Comparison of ENCODE assay signal across 30 mouse cellular contexts in the genomic region with DNA sequence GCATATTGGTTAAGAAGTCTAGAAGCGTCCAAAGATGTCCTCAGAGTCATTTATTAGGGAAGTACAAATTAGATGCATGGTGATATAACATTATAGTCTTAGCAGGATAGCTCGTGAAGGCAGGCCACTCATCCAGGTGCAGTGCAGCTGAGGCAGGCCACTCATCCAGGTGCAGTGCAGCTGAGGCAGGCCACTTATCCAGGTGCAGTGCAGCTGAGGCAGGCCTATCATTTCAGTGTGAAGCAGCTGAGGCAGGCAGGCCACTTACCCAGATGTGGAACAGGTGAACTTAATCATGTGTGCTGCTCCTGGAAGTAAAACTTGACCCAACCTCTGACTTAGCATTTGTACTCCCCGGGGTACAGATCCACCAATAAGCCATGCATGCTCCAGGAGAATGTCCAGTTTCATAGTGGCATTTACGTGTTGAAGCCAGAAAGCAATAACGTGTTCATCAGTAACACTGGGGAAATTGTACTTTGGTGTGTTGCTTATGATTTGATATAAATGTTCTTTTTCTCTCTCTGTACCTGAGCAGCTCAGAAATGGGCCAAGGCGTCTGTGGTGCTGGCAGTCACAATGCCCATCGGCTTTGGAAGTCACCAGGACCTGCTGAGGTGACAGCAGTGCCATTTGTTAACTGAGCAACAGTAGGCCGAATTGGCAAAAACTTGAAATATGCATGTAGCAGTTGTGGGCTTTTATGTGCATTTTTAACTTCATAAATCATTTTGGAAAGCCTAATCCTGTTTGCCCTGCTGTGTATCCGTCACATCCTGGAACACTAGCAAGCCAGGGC.
DNase-seq lines count a peak whose midpoint lies in the region; ATAC-seq and TF ChIP-seq lines count a peak whose summit lies in the region.
"Had no signal": no experiment of that assay in that cellular context is flagged by ENCODE, and none has a peak within 500 bp of the region (broad histone marks: within the 10 kb centered on the region; RNA-seq: fewer than 3 reads in every experiment).

No protein-coding gene starts in this region.

- peaks cover 16 to 35% of the 10 kb centered on the region in 2 experiments for H3K4me1 ChIP-seq in CH12.LX (ENCODE audit: control insufficient read depth in 1 of 2, insufficient read depth in 2 of 2)
- peaks cover 17% of the 10 kb centered on the region for H3K4me1 ChIP-seq in cerebellum, adult 2 months (ENCODE audit: control insufficient read depth, insufficient read depth, low read length)
- H3K4me1 ChIP-seq in kidney, embryonic 15.5 days: peaks cover 13% of the 10 kb centered on the region; the same call in 1 of the 2 replicates
- H3K4me1 ChIP-seq: heart, embryonic 12.5 days; limb, embryonic 10.5 days; limb, embryonic 15.5 days; liver, embryonic 13.5 days; midbrain, embryonic 12.5 days had no signal

- dilution Hi-C loops in CH12.LX (cut with MboI; ENCODE audit: extremely low pct_ligation_motif_present, extremely low pct_unique_long_range_greater_than_20kb, low sequenced_read_pairs): no loop called here

- no peak overlapping the region for H3K4me3 ChIP-seq in CH12.LX (replicated peaks in 1 of 3; ENCODE audit: low read depth in 2 of 3, low read length in 2 of 3, poor library complexity in 1 of 3)
- no peak overlapping the region for H3K4me3 ChIP-seq in cerebellum, adult 2 months (replicated peaks; ENCODE audit: insufficient read depth, low read depth, low read length)
- no peak overlapping the region for H3K4me3 ChIP-seq in kidney, embryonic 15.5 days (replicated peaks)
- H3K4me3 ChIP-seq: forebrain, embryonic 12.5 days; heart, embryonic 12.5 days; hindbrain, embryonic 13.5 days; limb, embryonic 10.5 days; limb, embryonic 15.5 days; liver, embryonic 13.5 days; megakaryocyte, embryonic 14.5 days; midbrain, embryonic 12.5 days; stomach, embryonic 15.5 days had no signal

- H3K9ac ChIP-seq in CH12.LX (ENCODE audit: insufficient read depth, low read depth): no peak overlapping the region
- H3K9ac ChIP-seq in kidney, embryonic 15.5 days: no peak overlapping the region
- H3K9ac ChIP-seq: forebrain, embryonic 12.5 days; forebrain, postnatal 0 days; heart, embryonic 12.5 days; hindbrain, embryonic 13.5 days; limb, embryonic 15.5 days; liver, embryonic 13.5 days; midbrain, embryonic 12.5 days; stomach, embryonic 15.5 days had no signal

- no peak for TF ChIP-seq RAD21 in CH12.LX (IDR thresholded peaks at IDR 0.05; ENCODE audit: low read depth, low read length)

- no peak for TF ChIP-seq CTCF in CH12.LX (conservative IDR thresholded peaks at IDR 0.05 in 1 of 2, IDR thresholded peaks at IDR 0.05 in 1 of 2; ENCODE audit: low read depth in 2 of 2, low read length in 2 of 2)
- TF ChIP-seq CTCF in cerebellum, adult 2 months (IDR thresholded peaks at IDR 0.05; ENCODE audit: borderline replicate concordance, insufficient read depth, low read depth, low read length): no peak

- DNase-seq in A20 (ENCODE audit: low read depth, low spot score): peak; percentile 41
- DNase-seq in CH12.LX (ENCODE audit: extremely low read depth): no peak
- peak; percentile 66 to 82 for DNase-seq in cerebellum, adult 2 months
- DNase-seq in cerebellum, postnatal 14 days: peak; percentile 23 to 50
- DNase-seq: adrenal gland, postnatal 10 days; forebrain, postnatal 0 days; gastrocnemius, postnatal 10 days; heart, postnatal 4 days; kidney, adult 11 months; kidney, postnatal 36 days; layer of hippocampus, postnatal 36 days; liver, embryonic 13.5 days; lung, adult 18-20 months; lung, postnatal 4 days; retina, postnatal 1 day; right cerebral cortex, postnatal 25 days; thymus, postnatal 25 days had no signal

- WGBS in cerebellum, adult 2 months: 38% methylated on average over 9 of the region's 9 CpGs
- 82% methylated on average over 9 of the region's 9 CpGs for WGBS in kidney, embryonic 15.5 days

- H3K9me3 ChIP-seq in CH12.LX (replicated peaks; ENCODE audit: low read length): no peaks in the 10 kb centered on the region
- H3K9me3 ChIP-seq in kidney, embryonic 15.5 days (replicated peaks): no peaks in the 10 kb centered on the region
- H3K9me3 ChIP-seq: forebrain, embryonic 12.5 days; G1E; heart, embryonic 12.5 days; hindbrain, embryonic 13.5 days; limb, embryonic 10.5 days; limb, embryonic 15.5 days; liver, embryonic 13.5 days; megakaryocyte, embryonic 14.5 days; midbrain, embryonic 12.5 days; stomach, embryonic 15.5 days had no signal

- no peak overlapping the region for H3K27ac ChIP-seq in CH12.LX (ENCODE audit: insufficient read depth, low read depth)
- H3K27ac ChIP-seq in cerebellum, adult 2 months (ENCODE audit: insufficient read depth, low read length): no peak overlapping the region
- H3K27ac ChIP-seq in kidney, embryonic 15.5 days: no peak overlapping the region
- H3K27ac ChIP-seq: forebrain, embryonic 12.5 days; hindbrain, embryonic 13.5 days; limb, embryonic 10.5 days; limb, embryonic 15.5 days; liver, embryonic 13.5 days; midbrain, embryonic 12.5 days; stomach, embryonic 15.5 days had no signal

- ATAC-seq in kidney, embryonic 15.5 days (replicated peaks; ENCODE audit: low FRiP score): no peak
- ATAC-seq in erythroblast, adult 5-6 weeks (replicated peaks; ENCODE audit: low FRiP score, poor library complexity, severe bottlenecking): no peak
- ATAC-seq in monocyte, adult 5-6 weeks (replicated peaks; ENCODE audit: insufficient number of reproducible peaks, low FRiP score, low TSS enrichment, poor library complexity, severe bottlenecking): no peak
- ATAC-seq: forebrain, postnatal 0 days; lung, postnatal 0 days had no signal

- in situ Hi-C loops in CH12.LX (cut with MboI; ENCODE audit: low pct_ligation_motif_present, low pct_unique_long_range_greater_than_20kb, low sequenced_read_pairs): no loop called here

- H3K4me2 ChIP-seq in CH12.LX (ENCODE audit: insufficient read depth, low read depth, poor library complexity, severe bottlenecking): no peak overlapping the region
- no peak overlapping the region for H3K4me2 ChIP-seq in kidney, embryonic 15.5 days
- H3K4me2 ChIP-seq: forebrain, embryonic 12.5 days; heart, embryonic 12.5 days; hindbrain, embryonic 13.5 days; limb, embryonic 15.5 days; liver, embryonic 13.5 days; midbrain, embryonic 12.5 days; stomach, embryonic 15.5 days had no signal

- TF ChIP-seq EP300 in CH12.LX (IDR thresholded peaks at IDR 0.05; ENCODE audit: low read length): no peak

- H3K36me3 ChIP-seq in CH12.LX (replicated peaks in 1 of 2; ENCODE audit: control insufficient read depth in 1 of 2, insufficient read depth in 1 of 2, low read length in 1 of 2): peaks cover 0 to 23% of the 10 kb centered on the region in 2 experiments
- H3K36me3 ChIP-seq in kidney, embryonic 15.5 days: no peaks in the 10 kb centered on the region
- H3K36me3 ChIP-seq: forebrain, embryonic 12.5 days; heart, embryonic 12.5 days; hindbrain, embryonic 13.5 days; limb, embryonic 10.5 days; limb, embryonic 15.5 days; liver, embryonic 13.5 days; midbrain, embryonic 12.5 days; stomach, embryonic 15.5 days had no signal

- TF ChIP-seq POLR2A in CH12.LX (IDR thresholded peaks at IDR 0.05; ENCODE audit: low read depth, low read length): no peak
- TF ChIP-seq POLR2A in cerebellum, adult 2 months (IDR thresholded peaks at IDR 0.05; ENCODE audit: borderline replicate concordance, insufficient read depth, low read length): no peak

- no peaks in the 10 kb centered on the region for H3K79me2 ChIP-seq in CH12.LX (replicated peaks; ENCODE audit: control insufficient read depth, extremely low read depth, insufficient read depth, poor library complexity, severe bottlenecking)

- H3K27me3 ChIP-seq in CH12.LX (replicated peaks): no peaks in the 10 kb centered on the region
- no peaks in the 10 kb centered on the region for H3K27me3 ChIP-seq in cerebellum, adult 2 months (ENCODE audit: control insufficient read depth, insufficient read depth, low read length)
- H3K27me3 ChIP-seq in kidney, embryonic 15.5 days: no peaks in the 10 kb centered on the region
- H3K27me3 ChIP-seq: forebrain, embryonic 12.5 days; heart, embryonic 12.5 days; hindbrain, embryonic 13.5 days; limb, embryonic 15.5 days; liver, embryonic 13.5 days; megakaryocyte, embryonic 14.5 days; midbrain, embryonic 12.5 days; stomach, embryonic 15.5 days had no signal

TF ChIP-seq in CH12.LX, 34 proteins besides CTCF, POLR2A, EP300 and RAD21:
- TF ChIP-seq RCOR1 (conservative IDR thresholded peaks at IDR 0.05; ENCODE audit: low read depth, low read length): no peak
- TF ChIP-seq ELF1 (IDR thresholded peaks at IDR 0.05; ENCODE audit: low read depth, low read length): no peak
- peak; percentile 66 for TF ChIP-seq TCF12 (IDR thresholded peaks at IDR 0.05; ENCODE audit: low read depth, low read length)
